Mouse (Mus musculus) lung, embryonic 14.5 days (tissue): ENCODE data around the gene Dbx1. TPM values are rescaled to one million over a fixed set of nuclear protein-coding genes. Genes with fewer than 3 reads are reported as not detected.

Experiments
- ATAC-seq: fragments of 200-750 bp; cut with Nextera tagmentation; 2 replicates; pipeline ENCODE4 v1.8.0; 2017; ENCODE audit warnings: mild to moderate bottlenecking, moderate TSS enrichment, moderate library complexity; ENCODE audit not compliant: insufficient read depth
- DNase-seq: peaks from one replicate; pipeline ENCODE4 v3.0.0-alpha.2; 2015
- H3K27ac ChIP-seq: fragments of 300-500 bp; sonication (generic); 2 replicates; pipeline ENCODE4 v1.5.1; 2014; ENCODE audit warnings: low read depth, mild to moderate bottlenecking, moderate library complexity
- H3K27me3 ChIP-seq: fragments of 300-500 bp; sonication (generic); 2 replicates; pipeline ENCODE4 v1.6.1; 2014; ENCODE audit warnings: low read length, control low read depth; ENCODE audit not compliant: insufficient read depth
- H3K36me3 ChIP-seq: fragments of 300-500 bp; sonication (generic); 2 replicates; pipeline ENCODE4 v1.6.1; 2014; ENCODE audit warnings: control low read depth; ENCODE audit not compliant: insufficient read depth
- H3K4me1 ChIP-seq: fragments of 300-500 bp; sonication (generic); 2 replicates; pipeline ENCODE4 v1.6.1; 2014; ENCODE audit warnings: antibody characterized with exemption, control low read depth; ENCODE audit not compliant: insufficient read depth
- H3K4me2 ChIP-seq: fragments of 300-500 bp; sonication (generic); 2 replicates; pipeline ENCODE4 v1.6.1; 2014; ENCODE audit warnings: mild to moderate bottlenecking
- H3K4me3 ChIP-seq: fragments of 300-500 bp; sonication (generic); 2 replicates; pipeline ENCODE4 v1.5.1; 2014; ENCODE audit warnings: low read depth, low read length
- H3K9ac ChIP-seq: fragments of 300-500 bp; sonication (generic); 2 replicates; pipeline ENCODE4 v1.6.1; 2014
- H3K9me3 ChIP-seq: fragments of 300-500 bp; sonication (generic); 2 replicates; pipeline ENCODE4 v1.6.1; 2016; ENCODE audit warnings: low read depth, low read length, control low read depth
- CTCF ChIP-seq: IDR thresholded peaks from 2 replicates; pipeline ENCODE4 v1.5.1; 2016; ENCODE audit warnings: antibody characterized with exemption, low read depth
- WGBS: fragments of 180-500 bp; shearing (Covaris S2); extraction: QIAGEN DNeasy Blood & Tissue Kit; methylation state at CpG from one replicate; pipeline ENCODE4 v1.1.7; 2014; 5-methylcytosine and 5-hydroxymethylcytosine counted together
- polyA plus RNA-seq: library from polyadenylated mRNA; unstranded; fragments of >200 nt; fragmentation: Nextera tagmentation; extraction: Ambion mirVana; gene quantifications from 2 replicates; pipeline ENCODE4 v1.2.1, GENCODE M21; 2014

The Dbx1 gene
- polyA plus RNA-seq, 1 experiment from 2014 or later = not detected

GRCm38 (mm10) chr7:49637281-49637680 is 632 bp upstream of the Dbx1 start:
- Histone ChIP-seq H3K9ac (no peak overlapping the region), H3K4me3 (no peak overlapping the region), H3K9me3 (no peaks in the 10 kb centered on the region), H3K27me3 (peaks cover 90% of the 10 kb centered on the region), H3K4me1 (no peaks in the 10 kb centered on the region; the same call in 1 of the 2 replicates), H3K27ac (no peak overlapping the region), H3K36me3 (no peaks in the 10 kb centered on the region), H3K4me2 (no peak overlapping the region)
- 3% methylated on average over 9 of the region's 9 CpGs for WGBS
- TF ChIP-seq CTCF = no peak
- ATAC-seq (no peak), DNase-seq (no peak)

DNA sequence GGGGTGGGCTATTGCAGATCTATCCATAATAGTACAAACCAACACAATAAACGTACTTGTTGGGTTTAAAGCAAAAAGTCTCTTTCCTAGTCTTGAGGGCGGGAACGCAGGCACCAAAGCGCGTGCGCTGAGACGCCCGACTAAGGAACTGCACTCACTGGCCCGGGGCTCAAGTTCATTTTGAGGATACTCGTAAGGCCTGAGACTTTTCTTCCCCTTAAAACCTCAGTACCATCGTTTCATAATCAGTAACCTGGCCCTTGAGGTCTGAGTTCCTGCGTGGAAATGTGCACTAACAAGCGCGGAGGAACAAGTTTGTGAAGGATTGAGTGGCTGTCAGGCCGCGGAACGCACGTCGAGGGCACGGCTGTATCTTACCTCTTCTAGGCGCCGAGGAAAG is 678 bp downstream of the Dbx1 start:
- Histone ChIP-seq H3K9me3 (no peaks in the 10 kb centered on the region), H3K36me3 (no peaks in the 10 kb centered on the region), H3K4me2 (no peak overlapping the region), H3K4me1 (no peaks in the 10 kb centered on the region; the same call in 1 of the 2 replicates), H3K27me3 (peaks cover 98% of the 10 kb centered on the region), H3K4me3 (no peak overlapping the region), H3K27ac (no peak overlapping the region), H3K9ac (no peak overlapping the region)
- no peak for ATAC-seq
- 1% methylated on average over 22 of the region's 22 CpGs for WGBS
- no peak for TF ChIP-seq CTCF
- peak; percentile 47 for DNase-seq

- Histone ChIP-seq H3K9me3 (no peaks in the 10 kb centered on the region), H3K9ac (no peak overlapping the region), H3K4me3 (no peak overlapping the region; the same call in 1 of the 2 replicates), H3K4me2 (peak overlapping the region; percentile 66; the same call in 1 of the 2 replicates), H3K36me3 (no peaks in the 10 kb centered on the region), H3K27me3 (peaks cover 96% of the 10 kb centered on the region), H3K27ac (no peak overlapping the region), H3K4me1 (no peaks in the 10 kb centered on the region; the same call in 1 of the 2 replicates)
- DNase-seq (peak; percentile 10), ATAC-seq (no peak)
- TF ChIP-seq CTCF = no peak
- 1% methylated on average over 35 of the region's 35 CpGs for WGBS
Observed at GRCm38 (mm10) chr7:49635074-49635621, 1.5 kb downstream of the Dbx1 start.

GRCm38 (mm10) chr7:49634291-49635073 is 2.2 kb downstream of the Dbx1 start:
- Histone ChIP-seq H3K4me3 (peak overlapping the region; percentile 34), H3K9me3 (no peaks in the 10 kb centered on the region), H3K36me3 (no peaks in the 10 kb centered on the region), H3K4me2 (peak overlapping the region; percentile 66), H3K27me3 (peaks cover 94% of the 10 kb centered on the region), H3K27ac (no peak overlapping the region), H3K9ac (no peak overlapping the region), H3K4me1 (no peaks in the 10 kb centered on the region; the same call in 1 of the 2 replicates)
- no peak for TF ChIP-seq CTCF
- WGBS = 1% methylated on average over 26 of the region's 26 CpGs
- ATAC-seq = no peak
- peak; percentile 38 for DNase-seq

GRCm38 (mm10) chr7:49633375-49633956 is 3.2 kb downstream of the Dbx1 start:
- ATAC-seq (peak; percentile 82), DNase-seq (peak; percentile 72)
- H3K4me2 ChIP-seq = peak overlapping the region; percentile 66
- H3K36me3 ChIP-seq = no peaks in the 10 kb centered on the region
- no peaks in the 10 kb centered on the region for H3K9me3 ChIP-seq
- TF ChIP-seq CTCF = no peak
- H3K4me3 ChIP-seq = peak overlapping the region; percentile 34
- H3K4me1 ChIP-seq = no peaks in the 10 kb centered on the region; the same call in 1 of the 2 replicates
- peaks cover 87% of the 10 kb centered on the region for H3K27me3 ChIP-seq
- 1% methylated on average over 33 of the region's 33 CpGs for WGBS
- H3K27ac ChIP-seq = no peak overlapping the region
- H3K9ac ChIP-seq = no peak overlapping the region

- Histone ChIP-seq H3K4me1 (no peaks in the 10 kb centered on the region; the same call in 1 of the 2 replicates), H3K9ac (no peak overlapping the region), H3K27ac (no peak overlapping the region), H3K27me3 (peaks cover 79% of the 10 kb centered on the region), H3K4me2 (peak overlapping the region; percentile 18; the same call in 1 of the 2 replicates), H3K9me3 (no peaks in the 10 kb centered on the region), H3K36me3 (no peaks in the 10 kb centered on the region), H3K4me3 (no peak overlapping the region)
- DNase-seq (no peak), ATAC-seq (no peak)
- TF ChIP-seq CTCF = no peak
- WGBS = 1% methylated on average over 24 of the region's 24 CpGs
Observed at GRCm38 (mm10) chr7:49632391-49632790, 4.3 kb downstream of the Dbx1 start.

DNA sequence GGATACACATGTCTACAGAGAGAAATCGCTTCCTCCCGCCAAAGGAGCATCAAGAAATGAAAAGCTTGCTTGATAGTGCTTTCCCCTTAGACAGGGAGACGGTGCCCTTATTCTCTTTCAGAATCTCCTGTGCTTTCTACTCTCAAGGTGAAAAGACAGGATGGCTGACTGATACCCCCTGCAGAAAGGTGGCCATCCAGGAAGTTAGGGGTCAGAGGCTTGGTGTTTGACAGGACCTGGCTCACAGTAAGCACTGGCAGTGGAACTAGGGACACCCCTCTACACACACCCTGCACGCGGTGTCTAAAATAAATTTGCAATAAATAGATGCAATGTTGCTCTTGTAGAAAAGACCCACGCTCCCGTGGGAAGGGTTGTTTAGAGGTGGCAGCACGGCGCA is 4.8 kb downstream of the Dbx1 start:
- no peaks in the 10 kb centered on the region for H3K36me3 ChIP-seq
- H3K9ac ChIP-seq = no peak overlapping the region
- WGBS = 12% methylated on average over 9 of the region's 9 CpGs
- H3K27ac ChIP-seq = no peak overlapping the region
- DNase-seq (no peak), ATAC-seq (no peak)
- TF ChIP-seq CTCF = no peak
- H3K4me2 ChIP-seq = no peak overlapping the region
- no peaks in the 10 kb centered on the region for H3K9me3 ChIP-seq
- no peak overlapping the region for H3K4me3 ChIP-seq
- H3K4me1 ChIP-seq = no peaks in the 10 kb centered on the region; the same call in 1 of the 2 replicates
- peaks cover 74% of the 10 kb centered on the region for H3K27me3 ChIP-seq
